1 mouse cellular context compared by ENCODE assay signal in genomic region chr1:138622431-138622830, GRCm38 (mm10).
A peak's percentile ranks its signal among the peaks of the same experiment; 100 is the strongest.
TF ChIP-seq lines count a peak whose summit lies in the region.

No protein-coding gene starts in this region.

TF ChIP-seq in CH12.LX, 34 proteins besides CTCF, POLR2A, EP300 and RAD21:
- TF ChIP-seq ETS1 (conservative IDR thresholded peaks at IDR 0.05; ENCODE audit: low read depth, low read length), result no peak
- TF ChIP-seq TCF12 (IDR thresholded peaks at IDR 0.05; ENCODE audit: low read depth, low read length), result peak; percentile 42; the same call in 1 of the 2 replicates
- no peak for TF ChIP-seq ZMIZ1 (IDR thresholded peaks at IDR 0.05; ENCODE audit: low read depth, low read length)
- TF ChIP-seq BHLHE40 (IDR thresholded peaks at IDR 0.05; ENCODE audit: low read depth, low read length), result no peak
- TF ChIP-seq USF2 (conservative IDR thresholded peaks at IDR 0.05; ENCODE audit: low read depth, low read length), result no peak
- peak; percentile 69; the same call in 1 of the 2 replicates for TF ChIP-seq SIN3A (IDR thresholded peaks at IDR 0.05; ENCODE audit: low read length)
- no peak for TF ChIP-seq MAZ (IDR thresholded peaks at IDR 0.05; ENCODE audit: low read depth, low read length)
